Mouse (Mus musculus): ENCODE data around the gene Cacna2d4. TPM values are rescaled to one million over a fixed set of nuclear protein-coding genes. Genes with fewer than 3 reads are reported as not detected.

Cacna2d4 gene
- polyA plus RNA-seq, 1 experiment from 2014 or later, result 0.03 TPM

DNA sequence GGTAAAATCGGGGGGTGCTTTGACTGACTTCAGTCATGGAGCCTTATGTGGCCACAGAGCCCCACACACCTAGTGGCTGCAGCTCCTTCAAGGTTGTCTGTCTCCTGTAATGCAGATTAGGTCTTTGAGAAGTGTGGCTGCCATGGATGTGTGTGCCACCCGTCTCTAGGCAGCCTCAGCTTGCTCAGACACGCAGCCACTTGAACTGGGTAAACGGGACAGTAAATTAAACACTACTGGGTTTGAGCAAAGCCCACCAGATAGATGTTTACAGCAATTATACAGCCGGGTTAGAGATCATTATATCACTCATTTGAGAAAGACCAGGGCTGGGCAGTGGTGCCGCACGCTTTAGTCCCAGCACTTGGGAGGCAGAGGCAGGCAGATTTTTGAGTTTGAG, 41.7 kb upstream of the Cacna2d4 start:
- Histone ChIP-seq H3K27me3 (replicated peaks; ENCODE audit: control insufficient read depth, insufficient read depth, low read length) (no peaks in the 10 kb centered on the region), H3K27ac (ENCODE audit: low read depth, low read length) (no peak overlapping the region), H3K9ac (ENCODE audit: low read depth, low read length) (no peak overlapping the region), H3K36me3 (ENCODE audit: control insufficient read depth, insufficient read depth) (peaks cover 14% of the 10 kb centered on the region), H3K9me3 (ENCODE audit: control insufficient read depth) (no peaks in the 10 kb centered on the region), H3K4me1 (replicated peaks; ENCODE audit: control insufficient read depth, insufficient read depth, low read length) (no peaks in the 10 kb centered on the region; the same call in 1 of the 2 replicates), H3K4me3 (ENCODE audit: low read depth, low read length) (no peak overlapping the region), H3K4me2 (replicated peaks; ENCODE audit: low read depth) (no peak overlapping the region)
- TF ChIP-seq CTCF (IDR thresholded peaks at IDR 0.05; ENCODE audit: low read depth), result no peak
- ATAC-seq, result no peak
- 64% methylated on average over 7 of the region's 7 CpGs for WGBS

DNA sequence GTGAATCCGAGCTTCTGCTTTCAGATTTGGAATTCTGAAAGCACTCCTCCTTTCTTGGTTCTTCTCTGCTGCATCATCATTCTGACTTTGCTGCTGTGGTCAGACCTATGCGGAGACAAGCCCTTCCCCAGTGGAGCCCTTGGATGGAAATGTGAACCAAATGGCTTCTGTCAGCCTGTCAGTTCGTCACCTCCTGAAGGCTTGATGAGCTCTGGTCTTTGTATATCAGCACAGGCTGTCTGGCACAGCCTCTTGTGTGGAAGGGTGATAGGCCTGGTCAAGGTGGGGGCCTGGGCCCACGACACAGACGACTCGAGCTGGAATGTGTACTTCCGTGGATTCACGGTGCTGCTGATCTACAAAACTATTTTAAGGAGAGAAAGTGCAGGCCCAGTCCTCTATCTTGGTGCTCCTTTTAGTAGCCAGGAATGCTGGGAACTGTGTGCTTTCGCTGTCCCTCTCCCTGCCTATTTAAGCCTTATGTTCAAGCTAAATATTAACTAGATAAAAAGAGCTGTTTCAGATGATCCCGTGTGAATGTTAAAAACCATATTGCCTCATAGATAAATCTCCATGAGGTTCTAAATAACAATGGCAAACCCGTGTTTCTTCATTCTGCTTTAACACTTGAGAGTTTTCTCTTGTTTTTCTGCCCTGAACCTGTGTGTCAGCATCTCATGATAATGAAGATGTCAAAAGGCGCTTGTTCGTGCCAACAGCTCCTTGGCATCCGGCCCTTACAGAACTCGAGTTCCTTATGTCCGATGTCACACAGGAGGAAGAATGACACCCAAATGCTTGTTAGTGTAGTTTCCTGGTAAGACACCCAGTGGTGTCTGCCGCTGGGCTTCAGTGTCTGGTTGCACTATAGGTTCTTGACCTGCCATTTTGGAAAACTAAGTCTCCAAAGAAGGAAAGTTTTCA, 39.7 kb upstream of the Cacna2d4 start, which contains the start of gene Cacna1c:
Gene Cacna1c, minus strand, starts transcription at position 37 of the 924 bp plus-strand sequence.
- H3K4me2 ChIP-seq (replicated peaks; ENCODE audit: low read depth), result 0 out of 2 replicates have a peak within 1 kb of the TSS, but pooled peaks have one; percentile 30
- no peak within 1 kb of the TSS for H3K4me3 ChIP-seq (ENCODE audit: low read depth, low read length)
- H3K9ac ChIP-seq (ENCODE audit: low read depth, low read length), result no peak within 1 kb of the TSS
- H3K27me3 ChIP-seq (replicated peaks; ENCODE audit: control insufficient read depth, insufficient read depth, low read length), result no peaks in the 10 kb centered on the region
- ATAC-seq, result no peak
- H3K36me3 ChIP-seq (ENCODE audit: control insufficient read depth, insufficient read depth), result peaks cover 9% of the 10 kb centered on the region; the same call in 1 of the 2 replicates
- H3K9me3 ChIP-seq (ENCODE audit: control insufficient read depth), result no peaks in the 10 kb centered on the region
- H3K27ac ChIP-seq (ENCODE audit: low read depth, low read length), result no peak within 1 kb of the TSS
- WGBS, result 46% methylated on average over 17 of the region's 17 CpGs
- H3K4me1 ChIP-seq (replicated peaks; ENCODE audit: control insufficient read depth, insufficient read depth, low read length), result no peaks in the 10 kb centered on the region; the same call in 1 of the 2 replicates
- no peak for TF ChIP-seq CTCF (IDR thresholded peaks at IDR 0.05; ENCODE audit: low read depth)

DNA sequence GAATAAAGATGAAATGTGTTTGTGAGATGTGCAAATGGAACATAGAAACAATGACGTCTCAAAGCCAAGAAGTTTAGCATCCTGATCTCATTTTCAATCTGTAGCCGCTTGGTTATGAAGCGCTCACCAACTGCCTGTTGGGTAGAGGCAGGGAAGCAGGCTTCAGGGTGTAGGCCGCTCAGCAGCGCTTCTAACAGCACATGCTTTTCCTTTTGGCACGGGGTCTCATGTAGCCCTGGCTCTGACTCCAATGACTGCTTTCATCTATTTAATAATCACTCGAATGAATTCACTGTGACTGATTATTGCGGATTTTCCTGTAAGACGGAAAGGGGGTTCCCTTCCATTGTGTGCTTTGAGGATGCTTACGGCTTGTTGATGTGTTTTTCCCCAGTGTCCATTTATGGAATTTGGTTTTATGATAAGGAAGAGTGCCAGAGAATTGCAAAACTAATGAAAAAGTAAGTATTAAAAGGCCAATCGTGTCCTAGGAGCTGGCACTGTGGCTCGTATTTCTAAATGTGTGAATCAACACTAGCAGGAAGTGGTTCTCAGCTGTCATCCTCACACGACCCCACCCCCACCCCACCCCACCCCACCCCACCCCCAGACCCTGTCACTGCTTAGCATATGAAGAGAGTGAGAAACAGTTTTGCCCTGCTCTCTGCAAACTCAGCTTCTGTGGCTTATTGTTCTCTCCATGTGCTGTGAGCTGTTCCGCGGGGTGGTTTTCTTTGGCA, 37.6 kb upstream of the Cacna2d4 start:
- H3K27me3 ChIP-seq (replicated peaks; ENCODE audit: control insufficient read depth, insufficient read depth, low read length), result no peaks in the 10 kb centered on the region
- no peak for ATAC-seq
- no peaks in the 10 kb centered on the region; the same call in 1 of the 2 replicates for H3K4me1 ChIP-seq (replicated peaks; ENCODE audit: control insufficient read depth, insufficient read depth, low read length)
- no peaks in the 10 kb centered on the region for H3K9me3 ChIP-seq (ENCODE audit: control insufficient read depth)
- no peak for TF ChIP-seq CTCF (IDR thresholded peaks at IDR 0.05; ENCODE audit: low read depth)
- H3K9ac ChIP-seq (ENCODE audit: low read depth, low read length), result no peak overlapping the region
- H3K4me2 ChIP-seq (replicated peaks; ENCODE audit: low read depth), result no peak overlapping the region
- no peaks in the 10 kb centered on the region for H3K36me3 ChIP-seq (ENCODE audit: control insufficient read depth, insufficient read depth)
- H3K4me3 ChIP-seq (ENCODE audit: low read depth, low read length), result no peak overlapping the region
- 63% methylated on average over 15 of the region's 15 CpGs for WGBS
- H3K27ac ChIP-seq (ENCODE audit: low read depth, low read length), result no peak overlapping the region

DNA sequence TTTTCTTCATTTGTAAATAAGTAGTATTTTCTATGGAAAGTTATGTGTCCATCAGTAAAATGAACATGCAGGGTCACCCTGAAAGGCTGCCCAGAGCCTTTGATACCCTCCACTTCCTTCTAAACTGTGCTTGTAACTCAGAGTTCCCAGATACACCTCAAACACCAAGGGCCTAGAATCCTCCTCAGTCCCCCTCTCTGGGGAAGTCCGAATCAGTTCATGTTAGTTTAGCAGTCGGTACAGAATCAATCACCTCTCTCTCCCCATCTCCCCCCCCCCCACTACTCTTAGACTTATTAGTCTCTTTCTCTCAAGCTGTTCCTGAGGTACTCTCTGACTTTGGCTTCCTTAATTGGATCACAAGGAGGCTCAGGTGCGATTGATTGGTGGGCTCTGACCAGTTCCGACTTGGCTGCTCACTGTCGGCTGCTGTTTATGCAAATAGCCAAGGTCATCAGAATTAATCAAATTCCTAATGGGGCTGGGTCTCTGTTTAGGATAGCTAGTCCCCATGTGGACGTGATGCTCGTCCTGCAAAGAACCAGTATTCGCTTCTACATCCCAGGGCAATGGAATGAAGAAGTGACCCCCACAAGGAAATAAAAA, 36.9 kb upstream of the Cacna2d4 start:
- no peak for ATAC-seq
- no peak for TF ChIP-seq CTCF (IDR thresholded peaks at IDR 0.05; ENCODE audit: low read depth)

DNA sequence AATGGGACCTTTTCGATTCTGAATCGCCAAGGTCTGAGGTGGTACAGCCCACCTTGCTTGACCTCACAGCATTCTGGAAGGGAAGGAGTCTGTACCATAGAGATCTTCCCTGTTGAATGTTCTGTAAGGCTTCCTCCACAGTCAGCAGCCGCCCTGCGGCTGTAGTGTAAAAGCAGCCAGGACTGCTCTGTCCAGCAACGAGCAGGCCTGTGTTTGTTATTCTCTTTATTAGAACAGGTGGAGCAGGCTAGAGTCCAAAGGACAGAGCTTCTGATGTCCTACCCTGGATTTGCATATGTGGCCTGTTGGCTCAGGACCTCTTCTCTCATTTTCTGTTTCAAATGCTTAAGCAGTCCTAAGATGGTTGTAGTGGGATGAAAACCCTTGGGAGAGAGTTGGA, 36.0 kb upstream of the Cacna2d4 start:
- 53% methylated on average over 5 of the region's 5 CpGs for WGBS
- no peaks in the 10 kb centered on the region for H3K27me3 ChIP-seq (replicated peaks; ENCODE audit: control insufficient read depth, insufficient read depth, low read length)
- H3K4me2 ChIP-seq (replicated peaks; ENCODE audit: low read depth), result no peak overlapping the region
- no peak for ATAC-seq
- H3K4me1 ChIP-seq (replicated peaks; ENCODE audit: control insufficient read depth, insufficient read depth, low read length), result no peaks in the 10 kb centered on the region; the same call in 1 of the 2 replicates
- H3K27ac ChIP-seq (ENCODE audit: low read depth, low read length), result peak overlapping the region; percentile 41; the same call in 1 of the 2 replicates
- H3K36me3 ChIP-seq (ENCODE audit: control insufficient read depth, insufficient read depth), result no peaks in the 10 kb centered on the region
- no peak overlapping the region for H3K9ac ChIP-seq (ENCODE audit: low read depth, low read length)
- TF ChIP-seq CTCF (IDR thresholded peaks at IDR 0.05; ENCODE audit: low read depth), result no peak
- H3K4me3 ChIP-seq (ENCODE audit: low read depth, low read length), result no peak overlapping the region
- no peaks in the 10 kb centered on the region for H3K9me3 ChIP-seq (ENCODE audit: control insufficient read depth)

More for the DNA sequence above, 36.9 kb upstream of the Cacna2d4 start:
- no peak overlapping the region for H3K9ac ChIP-seq (ENCODE audit: low read depth, low read length)
- no peaks in the 10 kb centered on the region; the same call in 1 of the 2 replicates for H3K4me1 ChIP-seq (replicated peaks; ENCODE audit: control insufficient read depth, insufficient read depth, low read length)
- no peak overlapping the region for H3K4me2 ChIP-seq (replicated peaks; ENCODE audit: low read depth)
- H3K4me3 ChIP-seq (ENCODE audit: low read depth, low read length), result no peak overlapping the region
- no peaks in the 10 kb centered on the region for H3K36me3 ChIP-seq (ENCODE audit: control insufficient read depth, insufficient read depth)
- no peaks in the 10 kb centered on the region for H3K27me3 ChIP-seq (replicated peaks; ENCODE audit: control insufficient read depth, insufficient read depth, low read length)
- 60% methylated on average over 8 of the region's 8 CpGs for WGBS
- H3K9me3 ChIP-seq (ENCODE audit: control insufficient read depth), result no peaks in the 10 kb centered on the region
- no peak overlapping the region for H3K27ac ChIP-seq (ENCODE audit: low read depth, low read length)

All from intestine, postnatal 0 days (tissue).